Mouse (Mus musculus) erythroblast, embryonic 14.5 days (primary cell): ENCODE data around the gene 4933424G06Rik. TPM values are rescaled to one million over a fixed set of nuclear protein-coding genes. Genes with fewer than 3 reads are reported as not detected.

ENCODE experiments used
- H3K27me3 ChIP-seq: 2 replicates; pipeline ENCODE4 v1.6.1; 2012; ENCODE audit warnings: inconsistent platforms; ENCODE audit not compliant: control insufficient read depth
- H3K36me3 ChIP-seq: 2 replicates; pipeline ENCODE4 v1.6.1; 2012; ENCODE audit warnings: mild to moderate bottlenecking, inconsistent platforms; ENCODE audit not compliant: control insufficient read depth
- H3K4me1 ChIP-seq: 2 replicates; pipeline ENCODE4 v1.6.1; 2012; ENCODE audit warnings: inconsistent platforms; ENCODE audit not compliant: control insufficient read depth
- H3K4me3 ChIP-seq: replicated peaks from 2 replicates; pipeline ENCODE3; 2012; ENCODE audit warnings: moderate library complexity, mild to moderate bottlenecking, inconsistent platforms
- H3K9me3 ChIP-seq: 2 replicates; pipeline ENCODE4 v1.6.1; 2012; ENCODE audit warnings: low read length, inconsistent platforms, mixed read lengths; ENCODE audit not compliant: control insufficient read depth
- GATA1 ChIP-seq: IDR thresholded peaks from 2 replicates; pipeline ENCODE4 v1.6.1; 2012; ENCODE audit warnings: low read length, inconsistent platforms, mixed read lengths
- TAL1 ChIP-seq: IDR thresholded peaks from 3 replicates; pipeline ENCODE4 v1.6.1; 2012; ENCODE audit warnings: low read length, inconsistent platforms, mixed read lengths
- polyA plus RNA-seq: library from polyadenylated mRNA; stranded (reverse); fragments of >175 nt; gene quantifications from 2 replicates; pipeline ENCODE4 v1.2.3, GENCODE M21; 2012

The 4933424G06Rik gene
- polyA plus RNA-seq, 1 experiment: not detected

DNA sequence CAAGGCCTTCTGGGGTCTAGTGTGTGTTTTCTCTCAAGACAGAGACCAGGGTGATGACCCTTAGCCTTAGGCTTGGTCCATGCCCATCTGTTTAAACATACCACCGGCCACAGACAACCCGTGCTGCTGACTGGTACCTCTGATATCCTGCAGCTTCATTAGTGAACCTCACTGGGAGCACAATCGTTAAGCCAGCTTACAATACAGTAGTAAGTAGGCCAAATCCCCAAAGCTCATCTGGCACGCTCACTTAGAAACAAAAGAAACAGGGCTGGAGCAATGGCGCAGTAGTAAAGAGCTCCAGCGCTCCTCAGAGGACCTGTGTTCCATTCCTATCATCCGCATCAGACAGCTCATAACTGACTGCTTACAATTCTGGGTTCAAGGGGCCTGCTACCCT, 29.1 kb upstream of the 4933424G06Rik start:
- no peaks in the 10 kb centered on the region for H3K27me3 ChIP-seq
- no peak overlapping the region for H3K4me3 ChIP-seq
- no peaks in the 10 kb centered on the region for H3K9me3 ChIP-seq
- TF ChIP-seq GATA1 (no peak), TAL1 (no peak)
- H3K4me1 ChIP-seq: no peaks in the 10 kb centered on the region; the same call in 1 of the 2 replicates
- no peaks in the 10 kb centered on the region for H3K36me3 ChIP-seq

DNA sequence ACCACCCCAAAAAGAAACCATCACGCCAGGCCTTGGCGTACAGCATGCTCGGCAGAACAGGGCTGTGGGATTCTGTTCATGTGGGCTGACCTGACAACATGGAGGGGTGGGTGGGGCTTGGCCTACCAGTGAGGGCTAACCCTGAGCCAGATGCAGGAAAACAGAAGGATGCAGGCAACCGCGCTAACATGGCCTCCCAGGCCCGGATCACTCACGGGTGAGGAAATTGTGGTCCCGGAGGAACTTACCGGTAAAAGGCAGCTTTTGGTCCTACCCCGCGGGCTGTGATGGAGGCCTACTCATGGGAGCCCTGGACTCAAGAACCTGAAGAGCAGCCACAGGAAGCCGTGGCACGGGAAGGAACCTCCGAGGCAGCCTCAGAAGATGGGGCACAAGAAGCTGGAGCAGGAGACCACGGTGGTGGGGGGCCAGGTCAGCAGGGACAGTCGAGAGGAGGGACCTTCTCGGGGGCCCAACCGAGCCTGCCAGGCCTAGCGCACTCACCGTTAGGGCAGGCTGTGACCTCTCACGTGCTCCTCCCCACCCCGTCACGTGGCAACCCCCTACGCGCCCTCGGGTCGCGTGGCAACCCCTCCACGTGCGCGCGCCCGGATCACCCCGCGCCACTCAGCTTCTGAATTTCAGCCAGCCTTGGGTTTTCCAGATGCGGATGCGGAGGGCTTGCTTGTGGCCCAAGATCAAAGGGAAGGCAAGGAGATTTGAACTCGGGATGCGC, 27.2 kb upstream of the 4933424G06Rik start, which contains the start of gene Fam178b:
Gene Fam178b, minus strand, starts transcription at position 564 of the 736 bp plus-strand sequence.
- H3K9me3 ChIP-seq: no peaks in the 10 kb centered on the region
- no peak within 1 kb of the TSS for H3K4me3 ChIP-seq
- no peaks in the 10 kb centered on the region; the same call in 1 of the 2 replicates for H3K4me1 ChIP-seq
- no peak for TF ChIP-seq GATA1
- TF ChIP-seq TAL1: no peak
- H3K27me3 ChIP-seq: no peaks in the 10 kb centered on the region
- H3K36me3 ChIP-seq: no peaks in the 10 kb centered on the region

DNA sequence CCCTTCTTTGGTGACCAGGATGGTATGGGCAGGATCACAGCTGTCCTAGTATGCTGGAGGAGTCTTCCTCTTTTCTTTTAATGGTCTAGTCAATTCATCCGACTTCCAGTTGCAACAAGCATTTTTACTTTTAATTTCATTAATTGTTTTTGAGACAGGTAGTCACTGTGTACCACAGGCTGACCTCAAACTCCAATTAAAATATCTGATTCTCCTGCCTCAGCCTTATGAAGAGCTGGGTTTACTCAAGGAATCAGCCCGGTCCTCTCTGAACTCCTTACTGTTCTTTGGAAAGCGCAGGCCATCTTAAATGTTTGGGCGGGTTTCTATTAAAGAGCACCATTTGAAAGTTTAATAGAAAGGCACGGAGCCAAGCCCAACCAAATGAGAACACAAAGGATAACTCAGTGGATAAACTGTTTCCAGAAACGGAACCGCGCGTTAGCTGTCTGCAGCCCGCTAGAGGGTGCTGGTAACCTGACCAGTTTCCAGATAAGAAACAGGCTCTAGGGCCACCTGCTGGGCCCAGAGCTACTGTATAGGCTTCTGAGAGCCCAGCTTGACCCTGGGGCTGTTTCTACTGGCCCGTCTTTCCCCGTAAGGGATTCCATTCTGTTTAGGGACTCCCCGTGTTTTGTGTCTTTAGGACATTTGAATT, 26.0 kb upstream of the 4933424G06Rik start:
- H3K4me1 ChIP-seq: no peaks in the 10 kb centered on the region; the same call in 1 of the 2 replicates
- TF ChIP-seq GATA1: no peak
- no peak for TF ChIP-seq TAL1

DNA sequence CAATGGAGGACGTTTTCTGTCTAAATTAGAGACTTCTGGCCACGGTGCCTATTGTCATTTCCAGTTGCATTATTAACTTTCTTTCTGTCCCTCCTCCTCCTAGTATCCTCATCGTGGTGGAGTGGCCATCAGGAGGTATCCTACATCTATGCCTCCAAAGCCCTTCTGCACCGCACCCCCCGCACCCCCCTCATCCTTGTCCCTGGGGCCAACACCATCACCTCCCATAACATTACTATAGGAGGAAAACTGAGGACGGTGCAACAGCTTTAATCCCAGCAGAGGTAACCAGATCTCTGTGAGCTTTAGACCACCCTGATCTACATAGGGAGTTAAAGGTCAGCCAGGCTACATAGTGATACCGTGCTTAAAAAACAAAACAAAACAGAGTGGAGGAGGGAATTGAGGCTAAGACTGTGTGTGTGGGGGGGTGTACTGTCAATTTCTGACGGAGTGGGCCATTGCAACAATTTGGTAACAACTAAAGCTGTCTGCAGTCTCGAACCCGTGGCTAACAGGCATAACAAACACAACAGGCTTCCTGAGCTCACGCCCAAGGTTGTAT, 19.2 kb upstream of the 4933424G06Rik start:
- Histone ChIP-seq H3K27me3 (no peaks in the 10 kb centered on the region), H3K9me3 (no peaks in the 10 kb centered on the region), H3K4me3 (peak overlapping the region; percentile 73), H3K4me1 (peaks cover 24% of the 10 kb centered on the region), H3K36me3 (peaks cover 32% of the 10 kb centered on the region)
- TF ChIP-seq TAL1: no peak
- no peak for TF ChIP-seq GATA1

More for the DNA sequence above, 26.0 kb upstream of the 4933424G06Rik start:
- H3K36me3 ChIP-seq: no peaks in the 10 kb centered on the region
- H3K9me3 ChIP-seq: no peaks in the 10 kb centered on the region
- H3K4me3 ChIP-seq: no peak overlapping the region
- no peaks in the 10 kb centered on the region for H3K27me3 ChIP-seq

DNA sequence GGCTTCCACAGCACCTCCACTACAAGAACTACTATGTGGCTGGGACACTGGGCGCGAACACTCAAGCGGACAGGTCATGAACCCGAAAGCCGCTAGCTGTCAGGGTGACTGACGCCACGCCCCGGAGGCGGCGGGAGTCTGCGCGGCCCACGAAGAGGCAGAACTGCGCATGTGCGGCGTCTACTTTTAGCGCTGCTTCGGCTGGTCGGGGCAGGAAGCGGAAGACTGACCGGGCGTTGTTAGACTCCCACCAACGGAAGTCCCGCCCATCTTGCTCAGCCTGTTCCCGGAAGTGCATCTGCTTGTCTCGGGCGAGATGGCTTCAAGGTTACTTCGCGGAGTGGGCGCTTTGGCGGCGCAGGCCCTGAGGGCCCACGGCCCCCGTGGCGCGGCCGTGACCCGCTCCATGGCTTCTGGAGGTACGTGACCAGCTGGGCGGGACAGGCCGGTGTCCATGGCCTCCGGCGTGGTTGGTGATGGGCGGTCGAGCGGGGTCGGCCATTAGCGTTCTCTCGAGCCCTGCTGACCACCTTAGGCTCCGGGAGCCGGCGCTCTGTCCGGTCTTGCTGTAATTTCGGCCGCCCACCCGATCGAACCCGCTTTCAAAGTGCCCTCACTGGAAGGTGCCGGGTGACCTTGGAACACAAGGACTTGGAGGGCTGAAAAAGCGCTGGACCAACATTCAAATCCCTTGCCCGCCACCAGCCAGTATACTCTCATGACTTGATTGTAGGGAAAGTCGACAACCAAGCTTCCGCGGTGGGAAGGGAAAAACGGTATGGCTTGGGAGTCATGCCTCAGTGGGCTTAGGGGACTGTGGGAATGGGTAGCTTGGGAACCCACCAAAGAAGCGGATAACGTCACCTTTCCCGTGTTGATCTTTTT, 18.4 kb upstream of the 4933424G06Rik start, which contains the start of gene Cox5b:
Gene Cox5b, plus strand, starts transcription at position 179 of the 885 bp plus-strand sequence.
- Histone ChIP-seq H3K4me1 (peaks cover 24% of the 10 kb centered on the region), H3K36me3 (peaks cover 32% of the 10 kb centered on the region), H3K9me3 (no peaks in the 10 kb centered on the region), H3K4me3 (peak within 1 kb of the TSS; percentile 73), H3K27me3 (no peaks in the 10 kb centered on the region)
- TF ChIP-seq TAL1 (no peak), GATA1 (no peak)

DNA sequence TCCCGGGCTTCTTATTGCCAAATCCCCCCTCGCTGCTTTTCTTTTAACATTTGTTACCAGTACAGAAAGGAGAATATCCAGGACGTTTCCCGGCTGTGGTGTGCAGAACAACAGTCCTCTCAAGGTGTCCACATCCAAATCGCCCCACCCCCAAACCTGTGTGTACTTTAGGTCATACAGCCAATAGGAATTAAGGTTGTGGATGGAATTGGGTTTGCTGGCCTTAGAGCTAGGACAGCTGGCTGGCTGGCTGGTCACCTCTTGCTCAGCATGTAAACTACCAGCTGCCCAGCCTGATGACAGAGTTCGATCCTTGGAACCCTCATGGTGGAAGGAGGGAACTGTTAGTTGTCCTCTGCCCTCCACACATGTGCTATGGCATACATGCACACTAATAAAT, 15.1 kb upstream of the 4933424G06Rik start:
- no peak for TF ChIP-seq GATA1
- no peak for TF ChIP-seq TAL1
- Histone ChIP-seq H3K27me3 (no peaks in the 10 kb centered on the region), H3K4me1 (peaks cover 26% of the 10 kb centered on the region), H3K36me3 (peaks cover 51% of the 10 kb centered on the region), H3K9me3 (no peaks in the 10 kb centered on the region), H3K4me3 (no peak overlapping the region)

DNA sequence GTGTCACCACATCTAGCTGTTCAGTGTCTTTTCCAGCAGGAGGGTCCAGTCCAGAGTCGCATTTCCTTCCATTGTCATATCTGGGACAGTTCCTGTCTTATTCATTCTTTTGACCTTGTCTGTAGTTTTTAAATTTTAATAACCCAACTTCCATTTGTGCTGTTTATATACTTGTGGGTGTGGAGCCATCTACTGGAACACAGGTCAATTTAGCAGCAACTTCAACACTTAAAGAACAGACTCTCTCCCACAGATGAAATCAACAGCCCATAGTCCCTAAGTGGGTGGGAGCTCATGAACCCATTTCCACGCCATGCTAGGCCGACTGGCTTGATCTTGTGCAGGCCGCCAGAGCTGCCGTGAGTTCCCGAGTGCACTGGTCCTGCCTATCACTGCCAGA, 13.5 kb upstream of the 4933424G06Rik start:
- no peaks in the 10 kb centered on the region for H3K27me3 ChIP-seq
- H3K4me1 ChIP-seq: peaks cover 17% of the 10 kb centered on the region
- H3K4me3 ChIP-seq: no peak overlapping the region
- peaks cover 66% of the 10 kb centered on the region for H3K36me3 ChIP-seq
- H3K9me3 ChIP-seq: no peaks in the 10 kb centered on the region
- TF ChIP-seq TAL1: no peak

DNA sequence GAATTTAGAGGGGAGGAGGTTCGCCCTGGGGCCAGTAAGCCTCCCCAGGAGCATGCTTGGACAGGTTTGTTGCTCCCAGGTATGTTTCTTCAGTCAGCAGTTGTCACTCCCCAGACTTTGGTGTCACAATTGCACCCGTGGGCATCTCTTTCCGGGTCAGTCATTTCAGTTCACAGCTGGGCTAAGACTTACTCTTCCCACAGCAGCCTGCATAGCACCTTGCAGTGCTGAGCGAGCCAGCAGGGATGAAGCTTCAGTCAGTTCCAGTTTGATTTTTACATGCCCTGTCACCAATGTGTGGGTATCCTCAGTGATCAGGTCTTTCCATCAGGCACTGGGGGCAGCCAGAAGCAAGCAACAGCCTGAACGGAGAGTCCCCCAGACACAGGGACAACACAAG, 12.9 kb upstream of the 4933424G06Rik start:
- Histone ChIP-seq H3K4me3 (no peak overlapping the region), H3K4me1 (peaks cover 12% of the 10 kb centered on the region), H3K27me3 (no peaks in the 10 kb centered on the region), H3K9me3 (no peaks in the 10 kb centered on the region), H3K36me3 (peaks cover 72% of the 10 kb centered on the region)
- TF ChIP-seq TAL1: no peak
- TF ChIP-seq GATA1: no peak
